Mouse (Mus musculus) liver, postnatal 0 days (tissue): ENCODE measurements around the gene Pigo. TPM values are rescaled to one million over a fixed set of nuclear protein-coding genes. Genes with fewer than 3 reads are reported as not detected.
"Not testable (repeated sequence)": the region's sequence is repeated elsewhere in the genome, so short reads cannot be mapped to it uniquely, and the experiment has no call there.

Source experiments
- ATAC-seq: fragments of 200-750 bp; cut with Nextera tagmentation; 2 replicates; pipeline ENCODE4 v1.8.0; 2017; ENCODE audit warnings: mild to moderate bottlenecking, moderate library complexity
- DNase-seq: peaks from one replicate; pipeline ENCODE4 v3.0.0-alpha.2; 2016
- H3K27ac ChIP-seq: fragments of 300-500 bp; sonication (generic); 2 replicates; pipeline ENCODE4 v1.5.1; 2014; ENCODE audit warnings: antibody characterized with exemption, moderate library complexity, mild to moderate bottlenecking, low read depth
- H3K27me3 ChIP-seq: fragments of 300-500 bp; sonication (generic); 2 replicates; pipeline ENCODE4 v1.6.1; 2014; ENCODE audit warnings: low read length, control low read depth, mixed read lengths; ENCODE audit not compliant: insufficient read depth
- H3K36me3 ChIP-seq: fragments of 300-500 bp; sonication (generic); replicated peaks from 2 replicates; pipeline ENCODE4 v1.6.1; 2014; ENCODE audit warnings: mild to moderate bottlenecking, control low read depth, low read length, moderate library complexity, mixed read lengths; ENCODE audit not compliant: insufficient read depth
- H3K4me1 ChIP-seq: fragments of 300-500 bp; sonication (generic); 2 replicates; pipeline ENCODE4 v1.6.1; 2014; ENCODE audit warnings: antibody characterized with exemption, mild to moderate bottlenecking, control low read depth; ENCODE audit not compliant: insufficient read depth
- H3K4me2 ChIP-seq: fragments of 300-500 bp; sonication (generic); 2 replicates; pipeline ENCODE4 v1.6.1; 2014; ENCODE audit warnings: low read depth, mild to moderate bottlenecking, low read length, moderate library complexity, mixed read lengths
- H3K4me3 ChIP-seq: fragments of 300-500 bp; sonication (generic); 2 replicates; pipeline ENCODE4 v1.5.1; 2014; ENCODE audit warnings: low read depth, low read length
- H3K9ac ChIP-seq: fragments of 300-500 bp; sonication (generic); replicated peaks from 2 replicates; pipeline ENCODE4 v1.6.1; 2014; ENCODE audit warnings: mild to moderate bottlenecking, moderate library complexity
- H3K9me3 ChIP-seq: fragments of 300-500 bp; sonication (generic); 2 replicates; pipeline ENCODE4 v1.6.1; 2016; ENCODE audit warnings: mild to moderate bottlenecking, control low read depth, low read length, mixed read lengths
- CTCF ChIP-seq: sonication (generic); IDR thresholded peaks from 2 replicates; pipeline ENCODE4 v1.5.1; 2016; ENCODE audit warnings: antibody characterized with exemption, low read depth
- EP300 ChIP-seq: IDR thresholded peaks from 2 replicates; pipeline ENCODE4 v1.6.1; 2016; ENCODE audit warnings: antibody characterized with exemption, low read depth, mild to moderate bottlenecking
- WGBS: fragments of 180-500 bp; shearing (Covaris S2); extraction: QIAGEN DNeasy Blood & Tissue Kit; methylation state at CpG from one replicate; pipeline ENCODE4 v1.1.7; 2014; ENCODE audit not compliant: insufficient replicate concordance; 5-methylcytosine and 5-hydroxymethylcytosine counted together
- polyA plus RNA-seq: library from polyadenylated mRNA; unstranded; fragments of >200 nt; fragmentation: Nextera tagmentation; extraction: Ambion mirVana; gene quantifications from 2 replicates; pipeline ENCODE4 v1.2.1, GENCODE M21; 2015

The Pigo gene
- polyA plus RNA-seq, 1 experiment from 2014 or later, result 8.3 TPM

DNA sequence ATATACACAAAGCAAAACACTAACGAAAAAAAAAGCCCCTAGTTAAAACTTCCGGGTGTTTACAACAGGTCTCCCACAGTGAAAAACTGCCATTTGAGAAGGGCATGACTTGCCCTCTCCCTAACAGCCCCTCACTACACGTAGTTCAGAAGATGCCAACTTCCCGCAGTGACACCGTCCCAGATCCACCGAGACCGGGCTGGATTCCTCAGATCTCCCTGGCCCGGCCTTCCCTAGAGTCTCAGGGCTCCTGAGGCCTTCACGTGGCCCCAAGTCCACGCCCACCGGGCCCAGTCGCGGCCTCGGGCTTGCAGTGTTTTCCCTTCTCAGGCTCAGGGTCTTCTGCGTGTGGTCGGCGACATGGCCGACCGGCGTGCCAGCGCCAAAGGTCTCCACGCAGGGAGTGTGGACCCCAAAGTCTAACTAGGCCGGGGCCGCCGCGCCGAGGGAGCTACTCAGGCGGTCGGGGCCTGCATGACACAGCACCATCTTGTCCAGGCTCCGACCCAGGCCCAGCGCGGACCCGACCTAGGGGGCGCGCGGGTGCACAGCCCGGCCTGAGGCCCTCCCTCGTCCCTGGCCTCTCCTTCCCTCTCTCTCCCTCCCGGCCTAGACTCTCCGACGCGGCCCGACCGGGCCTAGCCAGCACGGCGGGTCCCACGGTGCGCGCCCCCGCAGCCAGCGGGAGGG lies 26.0 kb downstream of the Pigo start:
- ATAC-seq (peak; percentile 70), DNase-seq (peak; percentile 82)
- H3K36me3 ChIP-seq, result peaks cover 13% of the 10 kb centered on the region
- H3K9me3 ChIP-seq, result no peaks in the 10 kb centered on the region
- H3K9ac ChIP-seq, result peak overlapping the region; percentile 98
- TF ChIP-seq EP300 (no peak), CTCF (peak; percentile 50)
- H3K4me1 ChIP-seq, result peaks cover 19% of the 10 kb centered on the region
- peak overlapping the region; percentile 78 for H3K4me2 ChIP-seq
- no peaks in the 10 kb centered on the region for H3K27me3 ChIP-seq
- under 1% methylated on average over 43 of the region's 51 CpGs for WGBS
- H3K27ac ChIP-seq, result peak overlapping the region; percentile 99
- H3K4me3 ChIP-seq, result peak overlapping the region; percentile 95

DNA sequence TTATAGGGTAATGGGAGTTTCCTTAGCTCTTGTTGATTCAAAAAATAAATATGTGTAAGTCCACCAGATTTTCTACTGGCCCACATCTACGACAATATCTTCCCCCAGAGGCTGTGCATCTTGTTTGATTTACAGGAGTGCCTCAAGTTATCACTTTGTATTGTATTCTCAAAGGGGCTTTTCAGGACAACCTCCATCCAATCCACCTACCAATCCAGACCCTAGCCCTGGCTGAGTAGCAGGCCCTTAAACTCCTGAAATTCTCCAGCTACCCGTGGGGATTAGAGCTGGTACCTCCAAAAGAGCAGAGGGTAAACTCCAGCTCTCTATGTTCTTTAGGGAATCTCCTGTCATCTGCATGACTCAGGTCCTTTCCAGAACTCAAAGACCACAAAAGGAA lies 27.6 kb downstream of the Pigo start:
- no peak for DNase-seq

DNA sequence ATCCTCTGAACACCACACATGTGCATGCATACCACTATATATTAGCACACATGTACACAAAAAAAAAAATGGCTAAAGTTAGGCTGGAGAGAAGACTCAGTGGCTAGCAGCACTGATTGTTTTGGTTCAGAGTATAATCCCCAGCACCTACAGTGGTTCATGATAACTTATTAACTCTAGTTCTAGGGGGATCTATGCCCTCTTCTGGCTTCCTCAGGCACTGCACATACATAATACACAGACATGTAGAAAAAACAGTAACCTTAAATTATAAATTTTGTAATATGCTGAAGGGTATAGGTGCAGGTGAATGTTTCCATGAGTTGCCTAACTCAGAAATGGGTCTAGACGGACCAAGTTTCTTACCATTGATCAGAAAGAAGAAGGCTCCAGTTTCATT lies 37.3 kb downstream of the Pigo start:
- peak; percentile 24 for TF ChIP-seq CTCF
- no peak for TF ChIP-seq EP300
- Histone ChIP-seq H3K27me3 (no peaks in the 10 kb centered on the region), H3K27ac (no peak overlapping the region), H3K9ac (no peak overlapping the region), H3K4me3 (no peak overlapping the region), H3K9me3 (no peaks in the 10 kb centered on the region), H3K4me1 (no peaks in the 10 kb centered on the region), H3K36me3 (peaks cover 88% of the 10 kb centered on the region), H3K4me2 (no peak overlapping the region)
- ATAC-seq, result no peak
- WGBS, result 82% methylated on average over 1 of the region's 1 CpGs
- DNase-seq, result no peak

More for the DNA sequence above, 27.6 kb downstream of the Pigo start:
- no peak for ATAC-seq
- H3K4me1 ChIP-seq, result peaks cover 19% of the 10 kb centered on the region
- H3K4me2 ChIP-seq, result peak overlapping the region; percentile 78
- peak overlapping the region; percentile 98 for H3K9ac ChIP-seq
- no peak overlapping the region for H3K27ac ChIP-seq
- peak overlapping the region; percentile 95; the same call in 1 of the 2 replicates for H3K4me3 ChIP-seq
- WGBS, result 47% methylated on average over 2 of the region's 2 CpGs
- no peaks in the 10 kb centered on the region for H3K27me3 ChIP-seq
- H3K36me3 ChIP-seq, result peaks cover 29% of the 10 kb centered on the region
- TF ChIP-seq CTCF (no peak), EP300 (no peak)
- H3K9me3 ChIP-seq, result no peaks in the 10 kb centered on the region

DNA sequence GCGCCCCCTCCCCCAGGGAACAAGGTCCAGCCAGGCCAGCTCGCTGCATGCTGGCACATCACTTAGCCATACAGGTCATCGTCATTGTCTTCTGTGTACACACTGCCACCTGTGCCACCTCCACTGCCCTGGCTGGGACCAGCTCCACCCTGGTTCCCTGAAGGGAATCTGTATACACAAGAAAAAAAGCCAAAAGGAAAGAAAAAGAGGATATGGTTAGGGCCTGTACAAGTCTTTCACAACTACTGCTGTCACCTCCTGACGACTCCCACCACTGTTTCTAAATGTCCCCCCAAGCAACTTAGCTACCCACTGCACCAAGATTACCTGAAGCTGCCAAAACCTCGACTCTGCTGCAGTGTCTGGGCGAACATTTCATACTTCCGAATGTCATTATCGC lies 45.2 kb downstream of the Pigo start:
- WGBS, result 74% methylated on average over 7 of the region's 8 CpGs
- not testable (repeated sequence) for H3K9me3 ChIP-seq, H3K9ac ChIP-seq, DNase-seq, H3K4me1 ChIP-seq, H3K27ac ChIP-seq, H3K4me3 ChIP-seq, H3K27me3 ChIP-seq, H3K4me2 ChIP-seq
- H3K36me3 ChIP-seq, result peaks cover 58% of the 10 kb centered on the region
- ATAC-seq, result peak; percentile 51; the same call in 1 of the 2 replicates

DNA sequence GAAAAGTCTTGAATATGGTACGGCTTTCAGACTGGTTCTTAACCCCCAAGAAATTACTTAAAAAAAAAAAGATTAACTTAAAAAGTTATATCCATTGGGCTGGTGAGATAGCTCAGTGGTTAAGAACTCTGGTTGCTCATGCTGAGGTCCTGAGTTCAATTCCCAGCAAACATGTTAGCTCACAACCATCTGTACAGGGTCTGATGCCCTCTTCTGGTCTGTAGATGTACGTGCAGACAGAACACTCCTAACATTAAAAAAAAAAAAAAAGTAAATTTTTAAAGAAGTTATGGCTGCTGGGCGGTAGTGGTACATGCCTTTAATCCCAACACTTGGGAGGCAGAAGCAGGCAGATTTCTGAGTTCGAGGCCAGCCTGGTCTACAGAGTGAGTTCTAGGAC lies 47.6 kb downstream of the Pigo start:
- WGBS, result 87% methylated on average over 4 of the region's 4 CpGs
- H3K9me3 ChIP-seq, result no peaks in the 10 kb centered on the region
- no peak overlapping the region for H3K4me2 ChIP-seq
- no peak overlapping the region for H3K27ac ChIP-seq
- DNase-seq (no peak), ATAC-seq (no peak)
- no peaks in the 10 kb centered on the region for H3K4me1 ChIP-seq
- TF ChIP-seq CTCF (peak; percentile 41), EP300 (no peak)
- H3K27me3 ChIP-seq, result no peaks in the 10 kb centered on the region
- H3K9ac ChIP-seq, result no peak overlapping the region
- H3K4me3 ChIP-seq, result no peak overlapping the region
- H3K36me3 ChIP-seq, result peaks cover 34% of the 10 kb centered on the region

DNA sequence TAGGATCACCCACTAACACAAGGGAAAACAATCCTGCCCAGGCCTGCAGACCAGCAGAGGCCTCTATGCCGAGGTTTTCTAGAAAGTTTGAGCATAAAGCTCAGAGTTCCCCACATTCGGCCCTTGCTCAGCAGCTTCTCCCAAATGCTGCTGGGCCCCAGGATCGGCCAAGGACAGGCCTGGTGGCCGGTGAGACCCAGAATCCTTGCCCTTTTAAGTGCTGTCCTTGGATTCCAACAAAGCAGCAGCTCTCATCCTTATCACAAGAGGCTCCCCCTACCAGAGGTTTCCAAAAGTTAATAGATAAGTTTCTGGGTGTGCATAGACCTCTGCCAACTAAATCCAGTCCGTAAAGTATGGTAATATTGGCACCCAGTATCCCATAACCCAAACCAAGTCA lies 51.8 kb downstream of the Pigo start:
- H3K4me3 ChIP-seq, result no peak overlapping the region
- TF ChIP-seq EP300 (no peak), CTCF (no peak)
- WGBS, result 72% methylated on average over 5 of the region's 5 CpGs
- no peak overlapping the region for H3K27ac ChIP-seq
- H3K36me3 ChIP-seq, result 0 out of 2 replicates have a peak, but pooled peaks cover 7% of the 10 kb centered on the region
- H3K4me1 ChIP-seq, result no peaks in the 10 kb centered on the region
- H3K9me3 ChIP-seq, result no peaks in the 10 kb centered on the region
- H3K9ac ChIP-seq, result no peak overlapping the region
- DNase-seq, result no peak
- ATAC-seq, result no peak
- H3K27me3 ChIP-seq, result no peaks in the 10 kb centered on the region
- no peak overlapping the region for H3K4me2 ChIP-seq
